Mouse (Mus musculus): Measurements from ENCODE around the gene Fscn3. TPM values are rescaled to one million over a fixed set of nuclear protein-coding genes. Genes with fewer than 3 reads are reported as not detected.
A peak's percentile ranks its signal among the peaks of the same experiment; 100 is the strongest.

Fscn3 gene
- polyA plus RNA-seq, 1 experiment from 2014 or later = not detected

GRCm38 (mm10) chr6:28429870-28430269 is 2.3 kb downstream of the Fscn3 start:
- no peak overlapping the region for H3K4me3 ChIP-seq (ENCODE audit: low read depth, low read length)
- no peak overlapping the region for H3K9ac ChIP-seq (ENCODE audit: low read length)
- TF ChIP-seq EP300 (optimal IDR thresholded peaks at IDR 0.05) = no peak
- no peak for TF ChIP-seq CTCF (IDR thresholded peaks at IDR 0.05; ENCODE audit: low read depth)
- WGBS = 86% methylated on average over 11 of the region's 11 CpGs
- DNase-seq (ENCODE audit: low spot score) (no peak), ATAC-seq (ENCODE audit: low FRiP score, low TSS enrichment) (no peak)
- H3K36me3 ChIP-seq (ENCODE audit: control insufficient read depth, insufficient read depth, low read length) = no peaks in the 10 kb centered on the region
- no peaks in the 10 kb centered on the region for H3K9me3 ChIP-seq (ENCODE audit: control insufficient read depth, low read length)
- no peak overlapping the region for H3K27ac ChIP-seq (replicated peaks)
- H3K4me1 ChIP-seq (replicated peaks; ENCODE audit: control insufficient read depth, insufficient read depth) = no peaks in the 10 kb centered on the region
- H3K4me2 ChIP-seq (replicated peaks; ENCODE audit: low read depth) = no peak overlapping the region
- no peaks in the 10 kb centered on the region for H3K27me3 ChIP-seq (ENCODE audit: control insufficient read depth, insufficient read depth, low read length)

DNA sequence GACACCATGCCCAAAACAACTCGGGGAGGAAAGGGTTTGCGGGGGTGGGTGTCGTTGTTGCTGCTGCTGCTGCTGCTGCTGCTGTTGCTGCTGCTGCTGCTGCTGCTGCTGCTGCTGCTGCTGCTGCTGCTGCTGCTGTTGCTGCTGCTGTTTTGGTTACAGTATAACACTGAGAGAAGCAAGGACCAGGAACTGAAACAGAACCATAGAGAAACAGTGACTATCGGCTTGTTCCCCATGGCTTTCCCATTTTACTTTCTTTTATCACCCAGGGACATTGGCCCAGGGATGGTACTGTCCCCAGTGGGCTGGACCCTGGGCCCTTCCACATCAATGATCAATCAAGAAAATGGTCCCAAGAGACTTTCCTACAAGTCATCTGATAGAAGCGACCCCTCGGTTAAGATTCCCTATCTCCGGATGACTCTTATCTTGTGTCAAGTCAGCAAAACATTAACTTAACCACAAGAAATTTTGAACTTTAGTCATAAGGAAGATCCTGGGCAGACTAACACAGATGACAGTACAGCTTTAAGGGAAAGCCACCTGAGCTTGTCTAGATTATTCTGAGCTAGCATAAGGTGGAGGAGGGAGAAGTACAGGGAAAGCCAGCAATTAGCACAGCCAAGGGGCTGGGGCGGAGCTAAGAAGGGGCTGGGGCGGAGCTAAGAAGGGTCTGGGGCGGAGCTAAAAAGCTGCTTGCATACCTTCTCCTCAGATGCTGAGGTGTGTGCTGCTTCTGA is 3.4 kb downstream of the Fscn3 start:
- no peak overlapping the region for H3K4me2 ChIP-seq (replicated peaks; ENCODE audit: low read depth)
- no peak for ATAC-seq (ENCODE audit: low FRiP score, low TSS enrichment)
- DNase-seq (ENCODE audit: low spot score) = no peak
- H3K9ac ChIP-seq (ENCODE audit: low read length) = no peak overlapping the region
- H3K4me1 ChIP-seq (replicated peaks; ENCODE audit: control insufficient read depth, insufficient read depth) = no peaks in the 10 kb centered on the region
- WGBS = 75% methylated on average over 10 of the region's 10 CpGs
- no peak overlapping the region for H3K27ac ChIP-seq (replicated peaks)
- no peaks in the 10 kb centered on the region for H3K9me3 ChIP-seq (ENCODE audit: control insufficient read depth, low read length)
- no peaks in the 10 kb centered on the region for H3K36me3 ChIP-seq (ENCODE audit: control insufficient read depth, insufficient read depth, low read length)
- no peak for TF ChIP-seq EP300 (optimal IDR thresholded peaks at IDR 0.05)
- TF ChIP-seq CTCF (IDR thresholded peaks at IDR 0.05; ENCODE audit: low read depth) = no peak
- H3K27me3 ChIP-seq (ENCODE audit: control insufficient read depth, insufficient read depth, low read length) = no peaks in the 10 kb centered on the region
- H3K4me3 ChIP-seq (ENCODE audit: low read depth, low read length) = no peak overlapping the region

DNA sequence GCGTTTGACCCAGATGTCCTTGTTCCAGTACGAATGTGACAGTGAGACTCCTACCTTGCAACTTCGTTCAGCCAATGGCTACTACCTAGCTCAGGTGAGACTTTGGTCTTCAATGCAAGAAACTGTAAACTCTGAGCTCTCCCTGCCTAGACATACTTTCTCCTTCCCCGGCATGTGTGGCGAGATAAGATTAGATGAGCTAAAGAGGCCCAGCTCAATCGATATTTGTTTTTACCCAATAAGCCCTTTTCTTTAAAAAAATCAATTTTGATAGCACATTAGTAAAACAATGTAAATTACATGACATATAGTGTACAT is 3.9 kb downstream of the Fscn3 start:
- DNase-seq (ENCODE audit: low spot score) (no peak), ATAC-seq (ENCODE audit: low FRiP score, low TSS enrichment) (no peak)
- no peak overlapping the region for H3K27ac ChIP-seq (replicated peaks)
- WGBS = 54% methylated on average over 6 of the region's 6 CpGs
- H3K4me1 ChIP-seq (replicated peaks; ENCODE audit: control insufficient read depth, insufficient read depth) = no peaks in the 10 kb centered on the region
- H3K4me3 ChIP-seq (ENCODE audit: low read depth, low read length) = no peak overlapping the region
- H3K36me3 ChIP-seq (ENCODE audit: control insufficient read depth, insufficient read depth, low read length) = no peaks in the 10 kb centered on the region
- TF ChIP-seq CTCF (IDR thresholded peaks at IDR 0.05; ENCODE audit: low read depth) = no peak
- no peak for TF ChIP-seq EP300 (optimal IDR thresholded peaks at IDR 0.05)
- H3K4me2 ChIP-seq (replicated peaks; ENCODE audit: low read depth) = no peak overlapping the region
- no peaks in the 10 kb centered on the region for H3K9me3 ChIP-seq (ENCODE audit: control insufficient read depth, low read length)
- H3K9ac ChIP-seq (ENCODE audit: low read length) = no peak overlapping the region
- H3K27me3 ChIP-seq (ENCODE audit: control insufficient read depth, insufficient read depth, low read length) = no peaks in the 10 kb centered on the region

- H3K4me1 ChIP-seq (replicated peaks; ENCODE audit: control insufficient read depth, insufficient read depth) = no peaks in the 10 kb centered on the region
- no peaks in the 10 kb centered on the region for H3K36me3 ChIP-seq (ENCODE audit: control insufficient read depth, insufficient read depth, low read length)
- H3K4me3 ChIP-seq (ENCODE audit: low read depth, low read length) = no peak overlapping the region
- H3K4me2 ChIP-seq (replicated peaks; ENCODE audit: low read depth) = no peak overlapping the region
- 76% methylated on average over 7 of the region's 7 CpGs for WGBS
- no peak for DNase-seq (ENCODE audit: low spot score)
- no peaks in the 10 kb centered on the region for H3K9me3 ChIP-seq (ENCODE audit: control insufficient read depth, low read length)
- H3K9ac ChIP-seq (ENCODE audit: low read length) = no peak overlapping the region
- TF ChIP-seq EP300 (optimal IDR thresholded peaks at IDR 0.05) = no peak
- TF ChIP-seq CTCF (IDR thresholded peaks at IDR 0.05; ENCODE audit: low read depth) = no peak
- ATAC-seq (ENCODE audit: low FRiP score, low TSS enrichment) = no peak
- H3K27ac ChIP-seq (replicated peaks) = no peak overlapping the region
- peaks cover 6% of the 10 kb centered on the region; the same call in 1 of the 2 replicates for H3K27me3 ChIP-seq (ENCODE audit: control insufficient read depth, insufficient read depth, low read length)
Observed at GRCm38 (mm10) chr6:28447937-28448336, 20.3 kb downstream of the Fscn3 start.

- Histone ChIP-seq H3K9ac (ENCODE audit: low read length) (no peak within 1 kb of the TSS), H3K27me3 (ENCODE audit: control insufficient read depth, insufficient read depth, low read length) (peaks cover 6% of the 10 kb centered on the region; the same call in 1 of the 2 replicates), H3K4me2 (replicated peaks; ENCODE audit: low read depth) (no peak within 1 kb of the TSS), H3K4me3 (ENCODE audit: low read depth, low read length) (no peak within 1 kb of the TSS), H3K27ac (replicated peaks) (no peak within 1 kb of the TSS), H3K36me3 (ENCODE audit: control insufficient read depth, insufficient read depth, low read length) (no peaks in the 10 kb centered on the region), H3K4me1 (replicated peaks; ENCODE audit: control insufficient read depth, insufficient read depth) (no peaks in the 10 kb centered on the region), H3K9me3 (ENCODE audit: control insufficient read depth, low read length) (no peaks in the 10 kb centered on the region)
- DNase-seq (ENCODE audit: low spot score) (no peak), ATAC-seq (ENCODE audit: low FRiP score, low TSS enrichment) (no peak)
- TF ChIP-seq CTCF (IDR thresholded peaks at IDR 0.05; ENCODE audit: low read depth) = no peak
- TF ChIP-seq EP300 (optimal IDR thresholded peaks at IDR 0.05) = no peak
- WGBS = 82% methylated on average over 2 of the region's 2 CpGs
Observed at GRCm38 (mm10) chr6:28449253-28449652, 21.7 kb downstream of the Fscn3 start, which contains the start of gene Pax4. Gene Pax4, minus strand, starts transcription at chr6:28449353.

DNA sequence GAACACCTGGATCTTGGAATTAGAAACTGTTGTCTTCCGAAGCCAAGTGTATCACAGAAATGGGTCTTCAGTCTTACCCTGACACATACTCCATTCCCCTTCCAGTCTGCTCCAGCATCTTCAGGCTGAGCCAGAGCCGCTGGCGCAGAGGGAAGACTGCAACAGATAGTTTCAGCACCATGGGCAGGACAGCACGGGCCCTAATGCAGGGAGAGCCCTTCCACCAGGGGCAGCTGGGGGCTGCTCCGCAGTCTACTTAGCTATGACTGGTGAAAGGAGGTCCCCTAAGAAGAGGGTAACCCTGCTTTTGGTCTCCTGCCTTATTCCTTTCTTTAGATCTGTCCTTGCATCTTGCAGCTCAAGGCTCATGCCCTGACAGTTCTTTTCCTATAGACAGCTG is 22.9 kb downstream of the Fscn3 start:
- 15% methylated on average over 5 of the region's 5 CpGs for WGBS
- no peaks in the 10 kb centered on the region for H3K9me3 ChIP-seq (ENCODE audit: control insufficient read depth, low read length)
- H3K4me2 ChIP-seq (replicated peaks; ENCODE audit: low read depth) = no peak overlapping the region
- H3K4me1 ChIP-seq (replicated peaks; ENCODE audit: control insufficient read depth, insufficient read depth) = no peaks in the 10 kb centered on the region
- no peak for DNase-seq (ENCODE audit: low spot score)
- H3K27me3 ChIP-seq (ENCODE audit: control insufficient read depth, insufficient read depth, low read length) = peaks cover 6% of the 10 kb centered on the region; the same call in 1 of the 2 replicates
- ATAC-seq (ENCODE audit: low FRiP score, low TSS enrichment) = no peak
- no peak overlapping the region for H3K4me3 ChIP-seq (ENCODE audit: low read depth, low read length)
- no peaks in the 10 kb centered on the region for H3K36me3 ChIP-seq (ENCODE audit: control insufficient read depth, insufficient read depth, low read length)
- H3K27ac ChIP-seq (replicated peaks) = no peak overlapping the region
- TF ChIP-seq EP300 (optimal IDR thresholded peaks at IDR 0.05) (no peak), CTCF (IDR thresholded peaks at IDR 0.05; ENCODE audit: low read depth) (0 out of 2 replicates have a peak, but pooled peaks have one; percentile 1)
- H3K9ac ChIP-seq (ENCODE audit: low read length) = no peak overlapping the region

Data from stomach, postnatal 0 days (tissue).